In genomic region chr12:76837844-76838650, GRCm38 (mm10) we compare ENCODE assay signal across 8 mouse cellular contexts. TPM values are rescaled to one million over a fixed set of nuclear protein-coding genes. Genes with fewer than 3 reads are reported as not detected.
A peak's percentile ranks its signal among the peaks of the same experiment; 100 is the strongest.
DNase-seq lines count a peak whose midpoint lies in the region; ATAC-seq lines count a peak whose summit lies in the region.

No protein-coding gene starts in this region.

- peak overlapping the region; percentile 72 for H3K4me2 ChIP-seq in lung, embryonic 15.5 days
- peak overlapping the region; percentile 72 for H3K4me2 ChIP-seq in embryonic facial prominence, embryonic 14.5 days (ENCODE audit: low read depth, low read length)
- peak overlapping the region; percentile 76 for H3K4me2 ChIP-seq in limb, embryonic 13.5 days (replicated peaks)
- H3K4me2 ChIP-seq in stomach, embryonic 14.5 days (replicated peaks; ENCODE audit: low read depth, low read length): peak overlapping the region; percentile 87

- H3K9me3 ChIP-seq in lung, embryonic 15.5 days: no peaks in the 10 kb centered on the region
- H3K9me3 ChIP-seq in embryonic facial prominence, embryonic 14.5 days (ENCODE audit: control insufficient read depth, low read length): no peaks in the 10 kb centered on the region
- no peaks in the 10 kb centered on the region for H3K9me3 ChIP-seq in limb, embryonic 13.5 days
- H3K9me3 ChIP-seq in stomach, embryonic 14.5 days (ENCODE audit: control insufficient read depth, low read depth, low read length): no peaks in the 10 kb centered on the region

- H3K4me3 ChIP-seq in lung, embryonic 15.5 days: peak overlapping the region; percentile 74
- peak overlapping the region; percentile 65 for H3K4me3 ChIP-seq in embryonic facial prominence, embryonic 14.5 days (ENCODE audit: low read depth, low read length)
- H3K4me3 ChIP-seq in limb, embryonic 13.5 days: peak overlapping the region; percentile 72
- H3K4me3 ChIP-seq in stomach, embryonic 14.5 days (ENCODE audit: low read depth, low read length): peak overlapping the region; percentile 75

- no peak for ATAC-seq in lung, embryonic 15.5 days (ENCODE audit: borderline replicate concordance, extremely low read depth, low FRiP score, low TSS enrichment)
- ATAC-seq in embryonic facial prominence, embryonic 14.5 days (ENCODE audit: low read depth): no peak; the same call in 1 of the 2 replicates
- ATAC-seq in limb, embryonic 13.5 days (ENCODE audit: low FRiP score, low read depth): no peak
- ATAC-seq in stomach, embryonic 14.5 days (ENCODE audit: insufficient number of reproducible peaks, insufficient read depth, low FRiP score, low read depth): no peak; the same call in 1 of the 2 replicates

- no peaks in the 10 kb centered on the region for H3K27me3 ChIP-seq in lung, embryonic 15.5 days
- H3K27me3 ChIP-seq in embryonic facial prominence, embryonic 14.5 days (replicated peaks; ENCODE audit: control insufficient read depth, insufficient read depth, low read length): no peaks in the 10 kb centered on the region
- H3K27me3 ChIP-seq in limb, embryonic 13.5 days: no peaks in the 10 kb centered on the region
- H3K27me3 ChIP-seq in stomach, embryonic 14.5 days (ENCODE audit: control insufficient read depth, insufficient read depth, low read length): no peaks in the 10 kb centered on the region

- H3K27ac ChIP-seq in lung, embryonic 15.5 days: peak overlapping the region; percentile 83; the same call in 1 of the 2 replicates
- H3K27ac ChIP-seq in embryonic facial prominence, embryonic 14.5 days (replicated peaks; ENCODE audit: low read depth, low read length): peak overlapping the region; percentile 81
- H3K27ac ChIP-seq in limb, embryonic 13.5 days: peak overlapping the region; percentile 72; the same call in 1 of the 2 replicates
- peak overlapping the region; percentile 55; the same call in 1 of the 2 replicates for H3K27ac ChIP-seq in stomach, embryonic 14.5 days (ENCODE audit: low read length)

- no peaks in the 10 kb centered on the region for H3K36me3 ChIP-seq in lung, embryonic 15.5 days
- no peaks in the 10 kb centered on the region for H3K36me3 ChIP-seq in embryonic facial prominence, embryonic 14.5 days (ENCODE audit: control insufficient read depth, insufficient read depth, low read length)
- H3K36me3 ChIP-seq in limb, embryonic 13.5 days: peaks cover 6% of the 10 kb centered on the region; the same call in 1 of the 2 replicates
- H3K36me3 ChIP-seq in stomach, embryonic 14.5 days (ENCODE audit: control insufficient read depth, insufficient read depth, low read length): no peaks in the 10 kb centered on the region

- H3K4me1 ChIP-seq in lung, embryonic 15.5 days: peaks cover 13% of the 10 kb centered on the region
- H3K4me1 ChIP-seq in embryonic facial prominence, embryonic 14.5 days (ENCODE audit: control insufficient read depth, insufficient read depth, low read length): peaks cover 10% of the 10 kb centered on the region; the same call in 1 of the 2 replicates
- H3K4me1 ChIP-seq in limb, embryonic 13.5 days: peaks cover 12% of the 10 kb centered on the region
- peaks cover 6% of the 10 kb centered on the region for H3K4me1 ChIP-seq in stomach, embryonic 14.5 days (ENCODE audit: control insufficient read depth, insufficient read depth, low read length)

- peak overlapping the region; percentile 72 for H3K9ac ChIP-seq in lung, embryonic 15.5 days
- peak overlapping the region; percentile 71 for H3K9ac ChIP-seq in embryonic facial prominence, embryonic 14.5 days (ENCODE audit: low read depth, low read length)
- peak overlapping the region; percentile 82 for H3K9ac ChIP-seq in limb, embryonic 13.5 days
- H3K9ac ChIP-seq in stomach, embryonic 14.5 days (replicated peaks; ENCODE audit: low read depth, low read length): peak overlapping the region; percentile 60

- DNase-seq in lung, postnatal 10 days: no peak
- no peak for DNase-seq in embryonic facial prominence, embryonic 14.5 days (ENCODE audit: low spot score)
- no peak for DNase-seq in layer of hippocampus, adult 18-20 months (ENCODE audit: low spot score in 2 of 2)
- DNase-seq in left cerebral cortex, adult 8-10 months (ENCODE audit: low spot score in 2 of 2): no peak
- no peak for DNase-seq in cerebellum, postnatal 25 days

- 10% methylated on average over 21 of the region's 21 CpGs for WGBS in lung, embryonic 15.5 days
- WGBS in embryonic facial prominence, embryonic 14.5 days: 13% methylated on average over 20 of the region's 21 CpGs
- 12% methylated on average over 21 of the region's 21 CpGs for WGBS in limb, embryonic 13.5 days
- 11% methylated on average over 21 of the region's 21 CpGs for WGBS in stomach, embryonic 14.5 days

RNA-seq across cellular contexts. Expression of gene Rab15, which starts 15.3 kb away (rescaled TPM):
- polyA plus RNA-seq in lung, embryonic 15.5 days (2015; fragmentation: Nextera tagmentation; extraction: Ambion mirVana): 38.9 and 39.8 TPM in 2 replicates
- polyA plus RNA-seq in embryonic facial prominence, embryonic 14.5 days (2014; fragmentation: Nextera tagmentation; extraction: Ambion mirVana): 26.5 and 27.7 TPM in 2 replicates
- polyA plus RNA-seq in limb, embryonic 13.5 days (2015; fragmentation: Nextera tagmentation; extraction: Ambion mirVana): 21.4 and 23.6 TPM in 2 replicates
- 31.2 and 31.5 TPM in 2 replicates for polyA plus RNA-seq in stomach, embryonic 14.5 days (2014; fragmentation: Nextera tagmentation; extraction: Ambion mirVana)
- 100 to 1,000 TPM; 187 to 197 TPM for total RNA-seq in layer of hippocampus, adult 18-20 months (2021)
- total RNA-seq in left cerebral cortex, adult 8-10 months (2022): 100 to 1,000 TPM; 203 to 218 (median 209) TPM

RNA-seq across cellular contexts. Expression of gene Gpx2, which starts 42.7 kb away (rescaled TPM):
- 17.0 and 20.3 TPM in 2 replicates for polyA plus RNA-seq in lung, embryonic 15.5 days (2015; fragmentation: Nextera tagmentation; extraction: Ambion mirVana)
- polyA plus RNA-seq in embryonic facial prominence, embryonic 14.5 days (2014; fragmentation: Nextera tagmentation; extraction: Ambion mirVana): 4.2 and 6.8 TPM in 2 replicates
- 0.31 TPM in 1 of 2 replicates, not detected in the other for polyA plus RNA-seq in limb, embryonic 13.5 days (2015; fragmentation: Nextera tagmentation; extraction: Ambion mirVana)
- 102 and 109 TPM in 2 replicates for polyA plus RNA-seq in stomach, embryonic 14.5 days (2014; fragmentation: Nextera tagmentation; extraction: Ambion mirVana)
- total RNA-seq in layer of hippocampus, adult 18-20 months (2021): under 1 TPM in 1 of 2 experiments, not detected in 1; 0.51 TPM
- 1 to 10 TPM in 1 of 4 experiments, under 1 TPM in 3; 0.59 to 1.1 (median 0.70) TPM for total RNA-seq in left cerebral cortex, adult 8-10 months (2022)
